Mouse (Mus musculus) myocyte (in vitro differentiated cells): ENCODE results near the gene Ptrh2.

ENCODE experiments used
- CEBPB ChIP-seq: IDR thresholded peaks from 2 replicates; pipeline ENCODE4 v1.6.1; 2011; ENCODE audit warnings: mild to moderate bottlenecking, moderate library complexity; ENCODE audit not compliant: poor library complexity, insufficient read depth, severe bottlenecking
- E2F4 ChIP-seq: IDR thresholded peaks from one replicate; pipeline ENCODE4 v1.6.1; 2011; ENCODE audit warnings: mild to moderate bottlenecking, control low read depth, moderate library complexity; ENCODE audit not compliant: insufficient read depth
- MAX ChIP-seq: IDR thresholded peaks from one replicate; pipeline ENCODE4 v1.6.1; 2011; ENCODE audit warnings: low read depth, mild to moderate bottlenecking, control low read depth
- MYOG ChIP-seq, 3 experiments: IDR thresholded peaks; one replicate each; pipeline ENCODE4 v1.6.1; 2011; ENCODE audit warnings: control low read depth in 2 of 3, low read depth in 2 of 3, mild to moderate bottlenecking in 2 of 3; ENCODE audit not compliant: insufficient read length in 2 of 3, control insufficient read depth in 1 of 3, insufficient read depth in 1 of 3
- POLR2A ChIP-seq: IDR thresholded peaks from one replicate; pipeline ENCODE4 v1.6.1; 2011; ENCODE audit warnings: low read depth, mild to moderate bottlenecking, control low read depth, moderate library complexity; ENCODE audit not compliant: insufficient read length
- TCF12 ChIP-seq: IDR thresholded peaks from one replicate; pipeline ENCODE4 v1.6.1; 2011; ENCODE audit warnings: mild to moderate bottlenecking, control low read depth; ENCODE audit not compliant: poor library complexity, insufficient read depth, severe bottlenecking
- USF1 ChIP-seq: IDR thresholded peaks from one replicate; pipeline ENCODE4 v1.6.1; 2011; ENCODE audit warnings: low read depth, mild to moderate bottlenecking, control low read depth, moderate library complexity

DNA sequence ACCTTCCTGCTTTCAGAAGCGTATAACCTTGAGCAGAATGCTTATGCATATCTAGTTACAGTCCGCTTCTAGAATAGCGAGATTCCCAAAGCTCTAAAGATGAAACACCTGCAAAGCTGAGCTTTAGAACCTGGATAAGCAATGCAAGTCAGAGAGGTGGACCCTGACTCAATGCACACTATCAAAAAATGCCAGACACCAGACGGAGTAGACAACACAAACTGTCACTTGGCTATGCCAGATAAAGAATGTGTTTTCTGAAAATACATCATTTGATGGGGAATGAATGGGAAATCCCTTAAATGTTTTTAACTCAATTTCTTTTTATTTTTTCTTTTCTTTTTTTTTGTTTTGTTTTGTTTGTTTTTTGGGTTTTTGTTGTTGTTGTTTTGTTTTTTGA is 8.3 kb upstream of the Ptrh2 start:
- no peak for TF ChIP-seq CEBPB
- TF ChIP-seq MAX, result no peak
- TF ChIP-seq POLR2A, result no peak
- no peak for TF ChIP-seq E2F4
- TF ChIP-seq TCF12, result no peak
- no peak for TF ChIP-seq MYOG (IDR thresholded peaks at IDR 0.05; ENCODE audit: control insufficient read depth in 1 of 3, insufficient read depth in 1 of 3, insufficient read length in 2 of 3, low read depth in 2 of 3)
- no peak for TF ChIP-seq USF1
